Mouse (Mus musculus) brain, adult 2 months (tissue): ENCODE measurements at regions not wholly inside any gene's neighbourhood (a gene's known extent, or its start where the extent isn't known, plus 50 kb on each side); places are given as distances from the start of the nearest gene placed in this dataset.

ENCODE experiments used
- DNase-seq: peaks from one replicate; pipeline ENCODE4 v3.0.0; 2011; ENCODE audit warnings: low read depth, low spot score

GRCm38 (mm10) chr9:86224530-86224929 lies 240.2 kb downstream of the Ube2cbp start:
- DNase-seq = no peak

- no peak for DNase-seq
Measured at GRCm38 (mm10) chr9:86230673-86231350, 233.9 kb downstream of the Ube2cbp start.

GRCm38 (mm10) chr9:86231692-86232091 lies 233.1 kb downstream of the Ube2cbp start:
- no peak for DNase-seq

- DNase-seq = no peak
Measured at GRCm38 (mm10) chr9:86232174-86232573, 232.6 kb downstream of the Ube2cbp start.

- peak; percentile 25 for DNase-seq
Measured at GRCm38 (mm10) chr9:86233775-86234174, 231.0 kb downstream of the Ube2cbp start.

GRCm38 (mm10) chr9:86238691-86239090 lies 226.1 kb downstream of the Ube2cbp start:
- no peak for DNase-seq

- no peak for DNase-seq
Measured at GRCm38 (mm10) chr9:86240287-86240686, 224.5 kb downstream of the Ube2cbp start.

GRCm38 (mm10) chr9:86240896-86241295 lies 223.9 kb downstream of the Ube2cbp start:
- no peak for DNase-seq

- no peak for DNase-seq
Measured at GRCm38 (mm10) chr9:86250197-86250596, 214.6 kb downstream of the Ube2cbp start.

- no peak for DNase-seq
Measured at GRCm38 (mm10) chr9:86251331-86251730, 213.4 kb downstream of the Ube2cbp start.
